Mouse (Mus musculus) MEL (cell line): ENCODE data around the gene Nfix. TPM values are rescaled to one million over a fixed set of nuclear protein-coding genes. Genes with fewer than 3 reads are reported as not detected.
"Not testable (repeated sequence)": the region's sequence is repeated elsewhere in the genome, so short reads cannot be mapped to it uniquely, and the experiment has no call there.

Experiments used
- DNase-seq: peaks from one replicate; pipeline ENCODE4 v3.0.0; 2011; ENCODE audit warnings: low read depth, low spot score
- H3K27ac ChIP-seq: 2 replicates; pipeline ENCODE4 v1.5.1; 2012; ENCODE audit warnings: low read depth, mild to moderate bottlenecking, control low read depth, low read length, moderate library complexity; ENCODE audit not compliant: control insufficient read depth
- H3K27me3 ChIP-seq, 2 experiments: fragments of 150-350 bp in 1 of 2; sonication (generic) in 1 of 2; 2 replicates each; pipeline ENCODE4 v1.6.1; 2012; ENCODE audit warnings: low read length in 2 of 2, mild to moderate bottlenecking in 2 of 2, improper control_type of control experiment in 1 of 2, moderate library complexity in 1 of 2; ENCODE audit not compliant: insufficient read depth in 2 of 2, control insufficient read depth in 1 of 2
- H3K36me3 ChIP-seq, 2 experiments: 2 replicates each; pipeline ENCODE4 v1.6.1; 2012 to 2014; ENCODE audit warnings: low read length in 2 of 2, improper control_type of control experiment in 1 of 2, inconsistent platforms in 1 of 2, mild to moderate bottlenecking in 1 of 2; ENCODE audit not compliant: insufficient read depth in 2 of 2, control insufficient read depth in 1 of 2
- H3K4me1 ChIP-seq, 2 experiments: fragments of 150-350 bp in 1 of 2; sonication (generic) in 1 of 2; 2 replicates each; pipeline ENCODE4 v1.6.1; 2012; ENCODE audit warnings: low read length in 2 of 2, improper control_type of control experiment in 1 of 2, mild to moderate bottlenecking in 1 of 2; ENCODE audit not compliant: insufficient read depth in 2 of 2, control insufficient read depth in 1 of 2
- H3K4me3 ChIP-seq, 2 experiments: fragments of 150-350 bp in 1 of 2; sonication (generic) in 1 of 2; 2 replicates each; pipeline ENCODE4 v1.5.1; 2012; ENCODE audit warnings: low read depth in 2 of 2, low read length in 2 of 2, mild to moderate bottlenecking in 2 of 2, moderate library complexity in 2 of 2, control low read depth in 1 of 2, improper control_type of control experiment in 1 of 2; ENCODE audit not compliant: control insufficient read depth in 1 of 2, insufficient read depth in 1 of 2
- H3K79me2 ChIP-seq: 2 replicates; pipeline ENCODE4 v1.6.1; 2012; ENCODE audit warnings: mild to moderate bottlenecking, low read length, moderate library complexity; ENCODE audit not compliant: control insufficient read depth, poor library complexity, insufficient read depth
- H3K9ac ChIP-seq: 2 replicates; pipeline ENCODE4 v1.6.1; 2012; ENCODE audit warnings: low read depth, mild to moderate bottlenecking, control low read depth, low read length, moderate library complexity; ENCODE audit not compliant: control insufficient read depth, poor library complexity, severe bottlenecking
- H3K9me3 ChIP-seq: fragments of 150-350 bp; sonication (generic); replicated peaks from 2 replicates; pipeline ENCODE4 v1.6.1; 2012; ENCODE audit warnings: mild to moderate bottlenecking, low read length, improper control_type of control experiment, moderate library complexity; ENCODE audit not compliant: insufficient read depth
- CHD1 ChIP-seq: IDR thresholded peaks from 2 replicates; pipeline ENCODE4 v1.6.1; 2012; ENCODE audit warnings: low read depth, mild to moderate bottlenecking, inconsistent platforms, low read length, improper control_type of control experiment
- CHD2 ChIP-seq: IDR thresholded peaks from 2 replicates; pipeline ENCODE4 v1.6.1; 2011; ENCODE audit warnings: low read length, improper control_type of control experiment
- CTCF ChIP-seq, 3 experiments: IDR thresholded peaks in 2 of 3; conservative IDR thresholded peaks in 1 of 3; 2 replicates each; pipeline ENCODE4 v1.5.1; 2011 to 2012; ENCODE audit warnings: low read length in 3 of 3, low read depth in 2 of 3, mild to moderate bottlenecking in 2 of 3, improper control_type of control experiment in 1 of 3, inconsistent platforms in 1 of 3, mixed read lengths in 1 of 3, moderate library complexity in 1 of 3; ENCODE audit not compliant: control insufficient read depth in 1 of 3, insufficient read depth in 1 of 3, poor library complexity in 1 of 3, severe bottlenecking in 1 of 3
- ELF1 ChIP-seq: IDR thresholded peaks from 2 replicates; pipeline ENCODE4 v1.6.1; 2014; ENCODE audit warnings: low read depth, mild to moderate bottlenecking, inconsistent platforms, low read length, improper control_type of control experiment, moderate library complexity
- EP300 ChIP-seq, 2 experiments: IDR thresholded peaks; 2 replicates each; pipeline ENCODE4 v1.6.1; 2011; ENCODE audit warnings: improper control_type of control experiment in 2 of 2, low read length in 2 of 2, low read depth in 1 of 2, mild to moderate bottlenecking in 1 of 2
- ETS1 ChIP-seq: IDR thresholded peaks from 2 replicates; pipeline ENCODE4 v1.6.1; 2012; ENCODE audit warnings: low read depth, mild to moderate bottlenecking, inconsistent platforms, low read length, improper control_type of control experiment, moderate library complexity
- HCFC1 ChIP-seq: IDR thresholded peaks from 2 replicates; pipeline ENCODE4 v1.6.1; 2012; ENCODE audit warnings: low read depth, mild to moderate bottlenecking, inconsistent platforms, low read length, improper control_type of control experiment, moderate library complexity
- KAT2A ChIP-seq: conservative IDR thresholded peaks from 2 replicates; pipeline ENCODE4 v1.6.1; 2012; ENCODE audit warnings: low read depth, low read length, improper control_type of control experiment, inconsistent platforms
- MAFK ChIP-seq: IDR thresholded peaks from 2 replicates; pipeline ENCODE4 v1.6.1; 2011; ENCODE audit warnings: low read depth, mild to moderate bottlenecking, low read length, improper control_type of control experiment, borderline replicate concordance
- MAX ChIP-seq: IDR thresholded peaks from 2 replicates; pipeline ENCODE4 v1.6.1; 2011; ENCODE audit warnings: low read length, improper control_type of control experiment
- MAZ ChIP-seq: IDR thresholded peaks from 2 replicates; pipeline ENCODE4 v1.6.1; 2012; ENCODE audit warnings: low read depth, mild to moderate bottlenecking, inconsistent platforms, low read length, improper control_type of control experiment
- MEF2A ChIP-seq: IDR thresholded peaks from 2 replicates; pipeline ENCODE4 v1.6.1; 2014; ENCODE audit warnings: low read depth, mild to moderate bottlenecking, inconsistent platforms, low read length, improper control_type of control experiment; ENCODE audit not compliant: poor library complexity, insufficient replicate concordance, severe bottlenecking; ENCODE audit errors: extremely low read depth
- MXI1 ChIP-seq: IDR thresholded peaks from 2 replicates; pipeline ENCODE4 v1.6.1; 2011; ENCODE audit warnings: mild to moderate bottlenecking, low read depth, low read length, improper control_type of control experiment
- MYC ChIP-seq: IDR thresholded peaks from 2 replicates; pipeline ENCODE4 v1.6.1; 2011; ENCODE audit warnings: low read depth, mild to moderate bottlenecking, low read length, improper control_type of control experiment, moderate library complexity
- NELFE ChIP-seq: IDR thresholded peaks from 2 replicates; pipeline ENCODE4 v1.6.1; 2011; ENCODE audit warnings: low read depth, low read length, improper control_type of control experiment
- NRF1 ChIP-seq: IDR thresholded peaks from 2 replicates; pipeline ENCODE4 v1.6.1; 2014; ENCODE audit warnings: low read depth, mild to moderate bottlenecking, inconsistent platforms, low read length, improper control_type of control experiment, moderate library complexity; ENCODE audit not compliant: poor library complexity, insufficient read depth, severe bottlenecking
- POLR2AphosphoS2 ChIP-seq: IDR thresholded peaks from 2 replicates; pipeline ENCODE4 v1.6.1; 2011; ENCODE audit warnings: low read length, improper control_type of control experiment
- POLR2AphosphoS5 ChIP-seq: IDR thresholded peaks from 2 replicates; pipeline ENCODE4 v1.6.1; 2012; ENCODE audit warnings: low read depth, borderline replicate concordance, mild to moderate bottlenecking, inconsistent platforms, low read length, moderate library complexity, mixed read lengths
- RCOR1 ChIP-seq: IDR thresholded peaks from 2 replicates; pipeline ENCODE4 v1.6.1; 2012; ENCODE audit warnings: low read depth, mild to moderate bottlenecking, inconsistent platforms, low read length, improper control_type of control experiment
- SIN3A ChIP-seq: IDR thresholded peaks from 2 replicates; pipeline ENCODE4 v1.6.1; 2012; ENCODE audit warnings: low read length, improper control_type of control experiment, inconsistent platforms
- SMC3 ChIP-seq: IDR thresholded peaks from 2 replicates; pipeline ENCODE4 v1.6.1; 2011; ENCODE audit warnings: low read depth, low read length, improper control_type of control experiment
- TAL1 ChIP-seq: IDR thresholded peaks from 2 replicates; pipeline ENCODE4 v1.6.1; 2012; ENCODE audit warnings: mild to moderate bottlenecking, inconsistent platforms, low read length, moderate library complexity, mixed read lengths
- TBP ChIP-seq: IDR thresholded peaks from 2 replicates; pipeline ENCODE4 v1.8.0; 2011; ENCODE audit warnings: low read depth, low read length, improper control_type of control experiment
- TCF12 ChIP-seq: IDR thresholded peaks from 2 replicates; pipeline ENCODE4 v1.6.1; 2014; ENCODE audit warnings: low read depth, mild to moderate bottlenecking, inconsistent platforms, low read length, improper control_type of control experiment, moderate library complexity
- USF2 ChIP-seq, 2 experiments: IDR thresholded peaks; 2 replicates each; pipeline ENCODE4 v1.6.1; 2011 to 2012; ENCODE audit warnings: improper control_type of control experiment in 2 of 2, low read length in 2 of 2, borderline replicate concordance in 1 of 2, inconsistent platforms in 1 of 2, low read depth in 1 of 2, mild to moderate bottlenecking in 1 of 2; ENCODE audit not compliant: insufficient read depth in 1 of 2
- ZC3H11A ChIP-seq: IDR thresholded peaks from 2 replicates; pipeline ENCODE4 v1.6.1; 2012; ENCODE audit warnings: low read depth, mild to moderate bottlenecking, inconsistent platforms, low read length, improper control_type of control experiment
- ZMIZ1 ChIP-seq: IDR thresholded peaks from 2 replicates; pipeline ENCODE4 v1.6.1; 2012; ENCODE audit warnings: low read depth, mild to moderate bottlenecking, inconsistent platforms, low read length, improper control_type of control experiment, moderate library complexity
- ZNF384 ChIP-seq: IDR thresholded peaks from 2 replicates; pipeline ENCODE4 v1.6.1; 2012; ENCODE audit warnings: low read depth, mild to moderate bottlenecking, inconsistent platforms, low read length, improper control_type of control experiment
- polyA plus RNA-seq, 2 experiments: library from polyadenylated mRNA; stranded (reverse) in 1 of 2; unstranded in 1 of 2; fragments of >175 nt in 1 of 2; fragments of >200 nt in 1 of 2; gene quantifications; 2 replicates each; pipeline versions ENCODE4 v1.2.1 to v1.2.4; 2012; ENCODE audit warnings: low replicate concordance in 2 of 2, low read depth in 1 of 2; ENCODE audit not compliant: insufficient read length in 2 of 2, insufficient read depth in 1 of 2, missing spikeins in 1 of 2
- total RNA-seq: library from RNA; depleted of rRNA; stranded (reverse); fragments of 300-350 nt; gene quantifications from 2 replicates; pipeline ENCODE4 v1.2.3, GENCODE M21; 2012

The Nfix gene
- total and polyA plus RNA-seq, 3 experiments = 14.4 to 29.1 TPM; not detected in 1

- TF ChIP-seq TCF12 (peak; percentile 81), MEF2A (no peak), MYC (no peak; the same call in 1 of the 2 replicates)
Observed at GRCm38 (mm10) chr8:84832034-84832717, 32.0 kb upstream of the Nfix start (continued).

GRCm38 (mm10) chr8:84831490-84831889 is 31.3 kb upstream of the Nfix start, which contains the start of gene Gadd45gip1:
Gene Gadd45gip1, plus strand, starts transcription at chr8:84831522.
- Histone ChIP-seq H3K4me3 (peak within 1 kb of the TSS; percentile 74 to 100), H3K27ac (peak within 1 kb of the TSS; percentile 88), H3K4me1 (peaks cover 2 to 10% of the 10 kb centered on the region in 2 experiments; a peak in 2 of 4 replicates), H3K9ac (peak within 1 kb of the TSS; percentile 99), H3K79me2 (peaks cover 12% of the 10 kb centered on the region), H3K9me3 (no peaks in the 10 kb centered on the region), H3K36me3 (peaks cover 2 to 19% of the 10 kb centered on the region in 2 experiments; a peak in 3 of 4 replicates), H3K27me3 (no peaks in the 10 kb centered on the region)
- peak; percentile 91 for DNase-seq
- TF ChIP-seq CTCF (IDR thresholded peaks at IDR 0.05 in 2 of 3, conservative IDR thresholded peaks at IDR 0.05 in 1 of 3; ENCODE audit: control insufficient read depth in 1 of 3, insufficient read depth in 1 of 3, low read depth in 2 of 3, low read length in 3 of 3, poor library complexity in 1 of 3, severe bottlenecking in 1 of 3) = peak; percentile 59 to 67 (median 61)
- TF ChIP-seq NELFE = no peak
- no peak for TF ChIP-seq POLR2AphosphoS2
- no peak for TF ChIP-seq ZC3H11A
- TF ChIP-seq TBP = peak; percentile 58; the same call in 1 of the 2 replicates
- TF ChIP-seq MAX = no peak
- TF ChIP-seq TCF12 = no peak
- no peak for TF ChIP-seq MYC
- no peak for TF ChIP-seq ZNF384
- TF ChIP-seq SMC3 = peak; percentile 9; the same call in 1 of the 2 replicates
- TF ChIP-seq POLR2AphosphoS5 = no peak
- TF ChIP-seq HCFC1 = 0 out of 2 replicates have a peak, but pooled peaks have one; percentile 16
- TF ChIP-seq USF2 (IDR thresholded peaks at IDR 0.05; ENCODE audit: borderline replicate concordance in 1 of 2, insufficient read depth in 1 of 2, low read depth in 1 of 2, low read length in 2 of 2) = no peak
- TF ChIP-seq KAT2A = peak; percentile 23; the same call in 1 of the 2 replicates
- peak; percentile 21; the same call in 1 of the 2 replicates for TF ChIP-seq RCOR1
- TF ChIP-seq ETS1 = no peak
- TF ChIP-seq SIN3A = peak; percentile 34; the same call in 1 of the 2 replicates
- no peak for TF ChIP-seq NRF1
- TF ChIP-seq CHD1 = 0 out of 2 replicates have a peak, but pooled peaks have one; percentile 40
- TF ChIP-seq EP300 (IDR thresholded peaks at IDR 0.05; ENCODE audit: low read depth in 1 of 2, low read length in 2 of 2) = no peak; a peak in 1 of 4 replicates
- TF ChIP-seq CHD2 = no peak
- no peak for TF ChIP-seq MXI1
- peak; percentile 10; the same call in 1 of the 2 replicates for TF ChIP-seq ZMIZ1
- TF ChIP-seq MAZ = no peak
- no peak for TF ChIP-seq MAFK
- 0 out of 2 replicates have a peak, but pooled peaks have one; percentile 16 for TF ChIP-seq ELF1
- no peak for TF ChIP-seq TAL1

DNA sequence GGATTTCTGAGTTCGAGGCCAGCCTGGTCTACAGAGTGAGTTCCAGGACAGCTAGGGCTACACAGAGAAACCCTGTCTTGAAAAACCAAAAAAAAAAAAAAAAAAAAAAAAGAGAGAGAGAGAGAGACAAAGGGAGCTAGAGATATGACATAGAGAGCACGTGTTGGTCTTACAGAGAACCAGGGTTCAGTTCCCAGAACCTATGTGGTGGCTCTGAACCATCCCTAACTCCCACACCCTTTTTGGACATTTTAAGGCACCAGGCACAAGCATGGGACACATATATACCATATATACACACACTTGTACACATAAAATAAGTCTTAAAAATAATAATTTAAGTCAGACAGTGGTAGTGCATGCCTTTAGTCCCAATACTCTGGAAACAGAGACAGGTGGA is 26.4 kb upstream of the Nfix start:
- not testable (repeated sequence) for H3K27me3 ChIP-seq, H3K79me2 ChIP-seq, H3K9ac ChIP-seq, DNase-seq, H3K9me3 ChIP-seq, H3K4me1 ChIP-seq, H3K4me3 ChIP-seq, H3K36me3 ChIP-seq, H3K27ac ChIP-seq
